Mouse (Mus musculus) layer of hippocampus, adult 18-20 months (tissue): ENCODE data around the gene Papss2. TPM values are rescaled to one million over a fixed set of nuclear protein-coding genes. Genes with fewer than 3 reads are reported as not detected.

Experiments
- DNase-seq, 2 experiments: peaks; one replicate each; pipeline ENCODE4 v3.0.0; 2022; ENCODE audit warnings: low spot score in 2 of 2
- long read RNA-seq: library from polyadenylated mRNA; stranded (forward); transcript quantifications from one replicate; pipeline ENCODE4 v2.0.0, GENCODE M21; 2021
- total RNA-seq, 2 experiments: library from RNA; stranded (reverse); gene quantifications; 2 replicates each; pipeline ENCODE4 v1.2.3; 2021

The Papss2 gene
- total RNA-seq, result 10 to 100 TPM; 16.2 to 16.4 TPM
- long read RNA-seq, partial matches to known transcripts, result 2 of 8 reads
- long read RNA-seq, other reads (novel, unspliced or antisense), result 0 of 8 reads

DNA sequence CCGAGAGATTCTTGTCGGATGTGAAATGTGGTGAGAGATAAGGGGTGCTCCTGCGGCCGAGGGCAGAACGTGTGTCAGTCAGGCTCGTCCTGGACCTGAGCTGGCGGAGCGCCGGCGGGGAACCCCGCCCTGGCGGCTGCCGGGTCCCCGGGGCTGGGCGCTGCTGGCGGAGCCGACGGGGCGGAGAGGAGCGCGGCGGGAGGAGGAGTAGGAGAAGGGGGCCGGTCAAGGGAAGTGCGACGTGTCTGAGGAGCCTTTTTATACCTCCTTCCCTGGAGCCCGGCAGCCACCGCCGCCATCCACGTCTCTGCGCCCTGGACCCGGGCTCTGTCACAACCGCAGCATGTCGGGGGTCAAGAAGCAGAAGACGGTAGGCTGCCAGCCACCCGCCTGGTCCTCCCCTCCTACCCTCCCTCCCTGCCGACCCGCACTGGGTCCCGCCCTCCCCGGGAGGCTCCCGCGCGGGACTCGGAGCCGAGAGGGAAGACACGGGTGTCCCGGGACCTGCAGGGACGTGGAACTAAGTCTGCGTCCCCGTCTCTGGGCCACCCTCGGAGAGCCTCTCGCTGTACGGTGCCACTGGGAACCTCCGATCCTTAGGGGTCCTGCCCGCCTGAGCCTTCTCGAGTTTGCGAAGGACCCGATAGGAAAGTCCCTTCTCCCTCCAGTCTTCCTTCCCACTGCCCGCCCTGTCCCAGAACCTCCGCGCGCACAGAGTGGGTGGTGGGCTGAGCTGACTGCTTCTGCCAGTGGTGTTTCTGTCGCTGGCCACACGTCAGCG lies at the start of gene Papss2:
Gene Papss2, plus strand, starts transcription at position 285 of the 781 bp plus-strand sequence.
- DNase-seq, result peak in 1 of 2 experiments; percentile 6

DNA sequence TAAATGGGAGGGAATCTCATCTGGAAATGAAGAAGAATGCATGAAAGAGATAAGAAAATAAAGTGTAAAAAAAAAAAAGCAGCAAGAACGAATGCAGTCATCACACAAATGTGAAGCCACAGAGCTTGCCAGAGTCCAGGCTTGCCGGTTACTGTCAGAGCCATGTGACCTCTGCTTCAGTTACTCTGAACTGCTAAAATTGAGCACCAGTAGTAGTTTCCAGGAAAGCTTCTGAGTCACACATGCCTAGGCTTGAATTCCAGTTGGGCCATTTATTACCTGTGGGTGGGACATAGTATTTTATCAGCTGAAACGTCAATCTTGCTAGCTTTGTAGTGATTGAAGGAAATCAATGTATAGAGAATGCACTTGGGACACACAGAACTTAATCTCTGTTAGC lies 48.2 kb upstream of the Papss2 start:
- no peak for DNase-seq

DNA sequence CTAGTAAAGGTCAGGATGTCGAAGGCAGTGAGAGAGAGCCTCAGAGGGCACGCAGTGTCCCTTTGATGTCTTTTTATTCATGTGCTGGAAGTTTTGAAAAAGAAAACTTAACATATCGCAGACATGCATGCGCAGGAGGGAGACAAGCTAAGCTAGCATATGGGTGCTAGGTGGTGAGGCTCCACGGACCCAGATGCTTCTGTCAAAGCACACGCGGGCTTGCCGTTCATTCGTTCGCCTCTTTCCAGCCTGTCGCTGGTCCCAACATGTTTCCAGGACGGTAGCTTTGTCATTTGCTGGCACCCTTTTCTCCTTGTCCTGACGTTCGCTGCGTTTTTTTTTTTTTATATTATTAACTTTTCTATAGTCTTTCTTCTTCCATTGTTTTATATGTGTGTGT lies 47.4 kb upstream of the Papss2 start:
- peak; percentile 25 to 55 for DNase-seq

DNA sequence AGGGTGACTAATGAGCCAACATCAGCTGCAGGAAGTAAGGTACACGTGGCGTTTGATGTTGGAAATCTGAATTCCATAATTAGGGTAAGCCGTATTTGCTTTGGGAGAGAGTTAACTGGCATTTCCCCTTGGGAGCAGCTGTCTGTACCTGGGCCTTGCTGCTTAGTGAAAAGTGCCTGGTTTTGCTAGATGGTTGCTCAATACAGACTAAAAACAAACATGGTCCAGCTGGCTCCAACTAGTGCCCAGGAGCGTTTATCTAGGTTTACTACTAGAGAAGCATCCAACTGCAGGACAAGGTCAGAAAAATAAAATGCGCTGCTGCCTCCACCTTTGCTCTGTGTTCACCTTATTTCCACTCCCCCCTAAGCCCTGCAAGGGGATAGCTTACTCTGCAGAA lies 45.1 kb upstream of the Papss2 start:
- DNase-seq, result no peak

DNA sequence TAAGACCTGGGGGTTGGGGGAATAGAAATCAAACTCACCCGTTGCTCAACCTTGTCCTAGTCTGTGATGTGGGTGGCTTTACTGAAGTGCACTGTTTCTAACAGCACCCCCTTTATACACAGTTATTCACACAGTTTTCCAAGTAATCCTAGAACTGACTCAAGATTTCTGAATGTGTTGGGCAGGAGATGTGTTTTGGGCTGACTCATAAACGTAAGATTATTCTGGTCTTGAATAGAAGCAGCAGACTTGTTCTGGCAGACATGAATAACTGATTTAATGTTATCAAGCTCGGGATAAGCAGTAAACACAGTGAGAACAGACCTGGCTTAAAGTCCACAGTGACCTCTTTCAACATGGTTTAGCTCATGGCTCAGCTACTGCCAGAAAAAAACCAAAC lies 44.1 kb upstream of the Papss2 start:
- no peak for DNase-seq

DNA sequence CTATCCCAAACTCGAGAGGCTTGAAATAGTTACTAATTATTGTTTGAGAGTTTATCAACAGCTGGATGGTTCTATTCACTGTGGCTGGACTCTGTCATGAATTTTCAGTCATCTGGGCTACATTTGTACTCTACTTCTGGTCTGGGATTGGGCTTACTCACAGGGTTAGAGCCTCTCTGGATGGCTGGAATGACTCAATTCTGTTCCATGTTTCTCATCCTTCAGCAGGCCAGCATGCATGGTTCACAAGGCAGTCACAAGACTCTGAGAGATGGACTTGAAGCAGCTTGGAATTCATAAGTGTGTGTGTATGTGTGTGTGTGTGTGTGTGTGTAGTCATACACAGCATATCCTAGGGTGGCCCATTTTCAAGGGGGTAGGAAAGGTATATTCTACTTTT lies 43.5 kb upstream of the Papss2 start:
- no peak for DNase-seq

DNA sequence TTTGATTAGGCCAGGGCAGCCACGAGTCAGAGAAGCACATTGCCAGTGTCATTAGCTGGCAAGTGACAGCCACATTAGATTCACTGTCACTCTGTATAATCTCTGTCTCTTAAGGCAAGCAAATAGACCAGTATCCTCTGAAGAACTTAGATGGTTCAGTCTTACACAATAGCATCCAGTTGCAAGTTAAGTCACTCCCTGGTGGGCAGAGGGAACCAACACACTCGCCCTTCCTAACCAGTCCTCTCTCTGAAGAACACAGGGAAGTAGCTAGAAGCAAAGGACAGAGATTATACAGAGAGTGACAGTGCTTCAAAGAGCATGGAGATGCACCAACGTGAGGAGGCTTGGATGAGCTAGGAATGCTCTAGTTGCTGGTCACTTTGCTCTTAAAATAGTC lies 42.3 kb upstream of the Papss2 start:
- no peak for DNase-seq

DNA sequence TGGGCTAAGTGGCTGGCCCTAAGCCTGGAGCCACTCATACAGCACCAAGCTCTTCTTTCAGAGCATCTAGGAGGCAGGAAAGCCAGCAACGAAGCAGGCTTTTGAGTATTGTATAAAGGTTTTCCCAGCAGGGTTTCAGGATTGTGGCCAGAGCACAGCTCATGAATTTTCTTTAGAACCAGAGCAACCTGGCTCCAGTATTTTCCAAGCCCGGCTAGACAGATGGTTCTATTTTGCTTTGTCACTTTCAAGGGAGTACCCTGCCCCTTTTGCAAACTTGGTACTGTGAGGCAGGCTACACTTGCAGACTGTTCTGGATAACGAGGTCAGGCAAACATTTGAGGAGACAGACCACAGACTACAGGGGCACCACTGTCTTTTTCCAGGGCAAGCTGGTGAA lies 40.3 kb upstream of the Papss2 start:
- peak; percentile 7 to 23 for DNase-seq

DNA sequence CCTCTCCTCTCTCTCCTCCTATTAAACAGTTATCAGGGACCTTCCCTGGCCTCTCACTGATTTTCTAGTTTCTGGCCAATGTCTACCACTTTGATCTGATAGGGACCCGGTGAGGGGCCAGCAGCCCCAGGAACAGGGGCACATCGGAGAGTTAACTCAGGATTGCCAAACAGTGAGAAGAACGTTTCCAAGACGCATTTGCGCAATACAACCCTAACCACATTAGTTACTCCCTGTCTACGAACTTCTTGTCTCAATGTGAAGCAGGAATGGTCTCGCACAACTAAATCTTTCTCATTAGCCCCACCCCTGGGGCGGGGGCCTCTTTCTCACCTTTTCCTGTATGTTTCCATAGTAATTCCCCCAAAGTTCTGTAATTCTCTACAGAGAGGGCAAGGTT lies 28.6 kb upstream of the Papss2 start:
- DNase-seq, result no peak

DNA sequence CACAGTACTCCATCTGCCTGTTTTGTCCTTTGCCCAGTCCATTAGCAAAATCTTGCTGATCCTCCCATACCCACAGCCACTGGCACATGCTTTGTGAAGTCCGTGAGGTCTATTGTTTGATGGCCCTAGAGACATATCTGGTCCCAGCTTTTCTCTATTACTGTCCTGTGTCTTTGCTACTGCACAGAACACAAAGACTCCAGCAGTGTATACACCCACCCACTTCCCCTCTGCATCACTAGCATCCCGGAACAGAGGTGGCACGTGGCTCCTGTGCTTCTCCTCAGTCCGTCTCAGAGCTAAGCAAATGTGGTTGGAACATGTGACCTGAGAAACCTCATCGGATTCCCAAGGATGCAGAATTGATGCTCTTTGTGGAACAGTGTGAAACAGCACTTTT lies 28.1 kb upstream of the Papss2 start:
- DNase-seq, result no peak

DNA sequence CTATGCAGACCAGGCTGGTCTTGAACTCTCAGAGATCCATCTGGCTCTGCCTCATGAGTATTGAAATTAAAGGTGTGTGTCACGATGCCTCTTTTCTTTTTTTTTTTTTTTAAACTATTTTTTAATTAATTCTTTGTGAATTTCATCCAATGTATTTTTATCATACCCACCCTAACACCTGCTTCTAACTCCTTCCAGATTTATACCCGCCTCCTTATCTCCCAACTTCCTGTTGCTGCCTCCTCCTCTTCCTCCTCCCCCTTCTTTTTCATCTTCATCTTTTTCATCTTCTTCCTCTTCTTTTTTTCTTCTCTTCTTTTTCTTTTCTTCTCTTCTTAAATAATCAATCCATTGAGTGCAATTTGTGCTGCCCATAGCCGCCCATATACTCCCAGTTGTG lies 27.1 kb upstream of the Papss2 start:
- DNase-seq, result no peak

DNA sequence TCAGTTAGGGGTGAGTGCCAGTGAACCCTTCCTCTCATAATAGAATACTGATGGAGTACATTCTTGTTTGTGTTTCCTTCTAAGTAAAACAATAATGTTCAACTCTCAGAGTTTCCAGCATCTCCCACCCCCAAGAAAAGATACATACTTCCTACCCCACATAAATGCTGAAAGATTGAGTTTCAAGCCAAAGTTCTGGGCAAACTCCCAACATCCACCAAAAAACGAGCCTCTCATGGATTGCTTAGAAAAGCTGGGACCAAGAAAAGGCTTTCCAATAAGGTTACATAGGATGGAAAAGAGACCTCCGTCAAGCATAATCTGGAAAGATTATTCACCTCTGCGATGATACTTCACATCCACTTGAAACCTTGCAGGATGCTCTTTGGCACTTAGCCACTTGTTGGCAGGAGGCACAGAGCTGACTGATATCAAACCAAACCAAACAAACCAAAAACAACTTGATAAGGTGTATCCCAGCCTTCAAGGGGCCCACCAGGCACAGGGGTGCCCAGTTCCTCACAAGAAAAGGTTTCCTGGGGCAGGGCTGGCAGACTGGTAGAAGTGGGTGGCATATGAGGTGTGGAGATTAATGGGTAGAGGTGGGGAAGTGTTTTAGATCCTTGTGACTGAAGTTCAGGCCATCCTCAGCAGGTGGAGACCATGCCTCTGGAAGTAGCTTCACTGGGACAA lies 26.5 kb upstream of the Papss2 start:
- no peak for DNase-seq

DNA sequence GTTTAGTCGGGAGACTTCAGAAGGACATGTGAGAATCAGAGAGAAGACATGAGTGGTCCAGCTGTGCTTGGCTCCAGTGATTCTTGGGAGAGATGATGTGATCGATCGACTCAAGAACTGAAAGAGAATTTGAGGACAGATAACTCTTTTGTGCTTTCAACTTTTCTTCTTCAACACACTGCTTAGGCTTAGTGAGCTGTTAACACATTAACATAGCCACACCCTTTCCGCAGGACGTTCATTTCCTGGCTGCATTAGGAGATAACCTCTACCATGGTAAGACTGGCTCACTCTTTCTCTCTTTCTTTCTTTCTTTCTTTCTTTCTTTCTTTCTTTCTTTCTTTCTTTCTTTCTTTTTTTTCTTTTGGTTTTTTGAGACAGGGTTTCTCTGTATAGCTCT lies 25.9 kb upstream of the Papss2 start:
- no peak for DNase-seq

DNA sequence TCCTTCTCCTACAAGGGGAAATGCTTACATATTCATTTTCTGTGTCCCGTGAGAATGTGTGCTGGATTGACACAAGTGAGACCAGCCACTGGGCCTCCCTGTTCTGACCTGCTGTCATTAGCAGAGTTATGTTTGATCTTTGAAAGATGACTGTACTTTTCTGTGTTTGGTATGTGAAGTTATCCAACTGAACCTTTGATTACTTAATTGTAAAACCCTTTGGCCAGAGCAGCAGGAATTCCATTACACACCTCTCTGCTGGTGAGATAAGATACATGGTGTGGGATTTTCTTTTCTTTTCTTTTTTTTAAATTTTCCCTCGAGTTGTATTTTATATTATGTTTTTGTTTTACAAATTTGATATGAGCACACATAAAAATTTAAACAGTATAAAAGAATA lies 23.4 kb upstream of the Papss2 start:
- DNase-seq, result no peak

DNA sequence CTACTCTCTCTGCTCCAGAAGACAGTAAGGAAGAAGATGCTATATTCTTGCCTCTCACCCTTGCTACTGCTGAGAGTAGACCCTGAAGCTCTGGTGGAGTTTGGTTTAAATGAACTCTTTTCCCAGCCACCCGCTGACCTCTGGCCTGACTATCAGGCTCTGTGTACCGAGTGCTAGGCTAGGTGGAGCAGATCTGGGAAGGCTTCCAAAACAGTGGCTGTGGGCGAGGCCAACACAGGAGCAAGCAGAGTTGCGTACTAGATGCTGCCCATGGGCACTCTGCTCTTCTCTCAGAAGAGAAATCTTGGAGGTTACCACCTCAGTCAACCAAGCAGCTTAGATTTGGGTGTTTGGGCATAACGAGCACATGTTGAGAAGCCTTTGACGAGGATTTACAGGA lies 22.3 kb upstream of the Papss2 start:
- no peak for DNase-seq

DNA sequence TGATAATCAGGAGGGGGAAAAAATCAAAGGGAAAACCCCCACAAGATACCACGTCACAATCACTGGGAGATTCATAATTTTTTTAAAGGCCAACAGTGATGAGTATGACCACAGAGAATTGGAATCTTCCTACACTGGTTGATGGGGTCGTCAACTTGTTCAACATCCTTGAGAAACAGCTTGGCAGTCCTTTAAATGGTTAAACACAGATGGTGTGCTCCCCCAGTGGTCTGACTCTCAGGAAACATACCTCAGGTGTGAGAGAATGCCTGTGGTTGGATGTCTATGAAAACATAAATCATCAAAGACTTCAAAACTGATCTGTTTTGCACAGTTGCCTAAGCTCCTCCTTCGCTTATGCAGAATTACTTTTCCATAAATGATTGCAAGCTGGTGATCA lies 20.7 kb upstream of the Papss2 start:
- no peak for DNase-seq

DNA sequence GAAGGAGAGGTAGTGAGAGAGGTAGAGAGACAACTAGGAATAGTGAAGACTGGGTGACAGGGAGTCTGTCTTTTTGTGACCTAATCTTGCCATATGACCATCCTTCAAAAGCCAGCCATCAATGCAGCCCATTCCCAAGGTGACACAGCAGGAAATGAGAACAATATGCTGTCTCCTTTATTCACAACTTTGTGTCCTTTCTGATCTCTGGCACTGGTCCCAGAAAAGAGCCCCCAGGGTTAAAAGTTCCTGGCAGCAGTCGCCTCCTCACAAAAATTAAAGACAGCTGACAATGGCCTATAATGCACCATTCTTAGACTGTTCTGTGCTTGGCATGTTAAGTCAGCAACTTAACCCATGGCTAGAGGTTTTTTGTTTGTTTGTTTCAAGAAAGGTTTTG lies 17.8 kb upstream of the Papss2 start:
- DNase-seq, result no peak

DNA sequence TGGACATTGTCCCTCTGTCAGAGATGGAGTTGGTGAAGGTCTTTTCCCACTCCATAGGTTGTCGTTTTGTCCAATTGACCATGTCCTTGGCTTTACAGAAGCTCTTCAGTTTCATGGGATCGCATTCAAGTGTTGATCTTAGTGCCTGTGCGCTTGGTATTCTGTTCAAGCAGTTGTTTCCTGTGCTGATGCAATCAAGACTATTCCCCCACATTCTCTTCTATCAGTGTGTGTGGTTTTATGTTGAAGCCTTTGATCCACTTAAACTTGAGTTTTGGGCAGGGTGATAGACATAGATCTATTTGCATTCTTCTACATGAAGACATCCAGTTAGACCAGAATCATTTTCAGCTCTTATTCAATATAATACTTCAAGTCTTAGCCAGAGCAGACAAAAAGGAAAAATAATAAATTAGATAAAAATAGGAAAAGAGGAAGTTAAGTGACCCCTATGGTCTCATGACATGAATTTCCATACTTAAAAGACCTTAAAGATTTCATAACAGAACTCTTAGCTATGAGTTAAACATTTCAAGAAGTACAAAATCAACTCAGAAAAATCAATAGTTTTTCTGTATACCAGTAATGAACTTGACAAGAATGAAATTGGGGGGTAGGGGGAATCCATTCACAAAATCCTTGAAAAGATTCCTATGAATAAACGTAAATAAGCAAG lies 12.4 kb upstream of the Papss2 start:
- DNase-seq, result no peak

DNA sequence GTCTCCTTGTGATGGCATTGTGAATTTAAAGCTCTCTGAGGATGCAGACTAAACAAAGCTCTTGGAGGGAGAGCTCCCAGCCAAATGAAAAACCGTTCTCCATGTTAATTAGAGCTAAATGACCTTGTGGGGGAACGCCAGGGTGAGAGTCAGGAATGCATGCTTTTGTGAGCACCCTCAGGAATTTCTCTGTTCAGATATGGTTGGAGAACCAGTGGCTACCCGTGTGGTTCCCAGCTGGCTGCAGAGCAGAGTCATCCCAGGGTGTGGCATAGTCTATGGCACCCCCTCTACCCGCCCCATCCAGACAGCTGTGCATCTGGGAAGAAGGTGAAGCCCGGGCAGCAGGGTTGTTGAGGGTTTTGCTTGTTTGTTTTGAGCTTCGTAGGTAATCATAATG lies 7.9 kb upstream of the Papss2 start:
- no peak for DNase-seq

DNA sequence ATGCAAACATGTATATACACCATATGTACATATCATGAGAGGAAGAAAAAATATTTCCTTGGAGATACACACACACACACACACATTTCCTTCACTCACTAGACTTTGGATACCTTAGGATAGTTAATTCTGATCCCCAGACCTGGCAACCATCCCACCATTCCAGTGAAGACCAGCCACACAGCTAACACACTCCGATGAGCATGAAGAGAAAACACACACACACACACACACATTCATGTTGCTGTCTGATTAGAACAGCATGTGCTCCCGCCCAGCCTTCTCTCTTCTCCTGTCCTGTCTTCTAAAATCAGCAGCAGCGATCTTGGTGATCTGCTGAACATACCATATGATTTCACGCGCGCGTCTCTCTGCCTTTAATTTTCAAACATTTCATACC lies 2.8 kb upstream of the Papss2 start:
- no peak for DNase-seq

DNA sequence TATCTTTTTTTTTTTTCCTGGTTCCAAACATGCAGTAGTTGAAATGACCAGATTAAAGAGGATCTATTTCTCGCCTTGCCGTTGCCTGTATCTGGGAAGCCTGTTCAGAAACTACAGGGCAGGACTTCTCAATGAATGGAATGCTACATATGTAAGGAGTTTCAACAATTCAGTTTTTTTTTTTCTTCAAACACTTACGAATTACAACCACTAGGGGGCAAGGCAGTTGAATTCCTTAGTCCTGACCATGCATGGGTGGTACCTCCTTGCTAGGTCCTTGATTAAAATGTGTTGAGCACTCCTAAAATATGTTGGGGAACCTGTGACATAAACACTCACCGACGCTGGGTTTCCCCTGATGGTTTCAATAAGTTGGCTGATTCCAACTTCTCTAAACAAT lies 1.7 kb upstream of the Papss2 start:
- DNase-seq, result no peak

DNA sequence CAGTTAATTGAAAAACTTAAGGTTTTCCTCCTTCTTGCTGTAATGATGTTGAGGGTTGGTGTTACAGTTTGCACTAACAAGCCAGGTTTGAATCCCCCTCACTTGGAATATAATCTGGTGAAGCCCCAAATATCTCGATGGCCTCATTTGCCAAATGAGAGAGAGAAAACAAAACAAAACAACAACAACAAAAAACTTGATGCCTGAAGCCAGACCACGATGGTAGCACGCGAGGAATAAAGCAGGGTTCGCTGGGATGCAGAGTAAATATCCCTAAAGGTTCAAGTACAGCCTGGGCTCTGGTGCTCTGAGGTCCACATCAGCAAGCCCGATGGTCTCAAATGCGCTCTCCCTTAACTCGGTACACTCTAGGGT lies 472 bp upstream of the Papss2 start:
- DNase-seq, result no peak
